Mouse (Mus musculus) CH12.LX (cell line): ENCODE measurements around the gene Sipa1. TPM values are rescaled to one million over a fixed set of nuclear protein-coding genes. Genes with fewer than 3 reads are reported as not detected.

ENCODE experiments used
- DNase-seq: peaks from one replicate; pipeline ENCODE4 v3.0.0-alpha.2; 2013; ENCODE audit errors: extremely low read depth
- H3K27ac ChIP-seq: 2 replicates; pipeline ENCODE4 v1.5.1; 2012; ENCODE audit warnings: low read depth, mild to moderate bottlenecking, control low read depth, moderate library complexity; ENCODE audit not compliant: insufficient read depth
- H3K27me3 ChIP-seq: replicated peaks from 2 replicates; pipeline ENCODE3; 2012; ENCODE audit warnings: inconsistent platforms
- H3K36me3 ChIP-seq, 2 experiments: replicated peaks in 1 of 2; 2 replicates each; pipeline versions ENCODE3 to v1.6.1; 2012; ENCODE audit warnings: inconsistent platforms in 1 of 2, low read length in 1 of 2, mild to moderate bottlenecking in 1 of 2, mixed read lengths in 1 of 2, moderate library complexity in 1 of 2; ENCODE audit not compliant: control insufficient read depth in 1 of 2, insufficient read depth in 1 of 2
- H3K4me1 ChIP-seq, 2 experiments: 2 replicates each; pipeline ENCODE4 v1.6.1; 2012; ENCODE audit warnings: inconsistent platforms in 1 of 2, moderate library complexity in 1 of 2; ENCODE audit not compliant: insufficient read depth in 2 of 2, control insufficient read depth in 1 of 2
- H3K4me2 ChIP-seq: 2 replicates; pipeline ENCODE4 v1.6.1; 2012; ENCODE audit warnings: low read depth, mild to moderate bottlenecking, control low read depth; ENCODE audit not compliant: poor library complexity, insufficient read depth, severe bottlenecking
- H3K4me3 ChIP-seq, 3 experiments: fragments of 150-350 bp in 1 of 3; sonication (generic) in 1 of 3; replicated peaks in 1 of 3; 2 replicates each; pipeline versions ENCODE3 to v1.5.1; 2011 to 2012; ENCODE audit warnings: low read depth in 2 of 3, low read length in 2 of 3, mild to moderate bottlenecking in 2 of 3, moderate library complexity in 2 of 3, control low read depth in 1 of 3, improper control_type of control experiment in 1 of 3, inconsistent platforms in 1 of 3, mixed read lengths in 1 of 3; ENCODE audit not compliant: poor library complexity in 1 of 3
- H3K79me2 ChIP-seq: replicated peaks from 2 replicates; pipeline ENCODE4 v1.6.1; 2012; ENCODE audit warnings: mild to moderate bottlenecking, moderate library complexity; ENCODE audit not compliant: control insufficient read depth, poor library complexity, insufficient read depth, severe bottlenecking; ENCODE audit errors: extremely low read depth
- H3K9ac ChIP-seq: 2 replicates; pipeline ENCODE4 v1.6.1; 2012; ENCODE audit warnings: low read depth, mild to moderate bottlenecking, control low read depth, moderate library complexity; ENCODE audit not compliant: insufficient read depth
- H3K9me3 ChIP-seq: replicated peaks from 2 replicates; pipeline ENCODE3; 2012; ENCODE audit warnings: low read length, inconsistent platforms, mixed read lengths
- BHLHE40 ChIP-seq: IDR thresholded peaks from 2 replicates; pipeline ENCODE4 v1.6.1; 2011; ENCODE audit warnings: mild to moderate bottlenecking, low read depth, low read length, improper control_type of control experiment
- CHD1 ChIP-seq: IDR thresholded peaks from 2 replicates; pipeline ENCODE4 v1.6.1; 2012; ENCODE audit warnings: low read depth, low read length, improper control_type of control experiment, inconsistent platforms
- CHD2 ChIP-seq: IDR thresholded peaks from 2 replicates; pipeline ENCODE4 v1.6.1; 2011; ENCODE audit warnings: low read length, improper control_type of control experiment
- CTCF ChIP-seq, 2 experiments: IDR thresholded peaks in 1 of 2; conservative IDR thresholded peaks in 1 of 2; 2 replicates each; pipeline ENCODE4 v1.5.1; 2011 to 2012; ENCODE audit warnings: low read depth in 2 of 2, low read length in 2 of 2, improper control_type of control experiment in 1 of 2, inconsistent platforms in 1 of 2, mild to moderate bottlenecking in 1 of 2, moderate library complexity in 1 of 2
- E2F4 ChIP-seq: IDR thresholded peaks from 2 replicates; pipeline ENCODE4 v1.6.1; 2011; ENCODE audit warnings: low read depth, low read length, improper control_type of control experiment; ENCODE audit not compliant: insufficient replicate concordance
- ELF1 ChIP-seq: IDR thresholded peaks from 2 replicates; pipeline ENCODE4 v1.6.1; 2014; ENCODE audit warnings: low read depth, mild to moderate bottlenecking, inconsistent platforms, low read length, improper control_type of control experiment
- EP300 ChIP-seq: IDR thresholded peaks from 2 replicates; pipeline ENCODE4 v1.6.1; 2011; ENCODE audit warnings: low read length, improper control_type of control experiment
- ETS1 ChIP-seq: conservative IDR thresholded peaks from 2 replicates; pipeline ENCODE4 v1.6.1; 2012; ENCODE audit warnings: low read depth, mild to moderate bottlenecking, inconsistent platforms, low read length, improper control_type of control experiment, moderate library complexity
- GABPA ChIP-seq: IDR thresholded peaks from 2 replicates; pipeline ENCODE4 v1.6.1; 2012; ENCODE audit warnings: low read depth, low read length, improper control_type of control experiment, inconsistent platforms; ENCODE audit not compliant: insufficient replicate concordance
- HCFC1 ChIP-seq: IDR thresholded peaks from 2 replicates; pipeline ENCODE4 v1.6.1; 2012; ENCODE audit warnings: low read depth, mild to moderate bottlenecking, inconsistent platforms, low read length, improper control_type of control experiment
- IRF4 ChIP-seq: IDR thresholded peaks from 2 replicates; pipeline ENCODE4 v1.6.1; 2014; ENCODE audit warnings: low read depth, mild to moderate bottlenecking, inconsistent platforms, low read length, improper control_type of control experiment
- JUN ChIP-seq: IDR thresholded peaks from 2 replicates; pipeline ENCODE4 v1.6.1; 2011; ENCODE audit warnings: low read depth, mild to moderate bottlenecking, low read length, improper control_type of control experiment, moderate library complexity; ENCODE audit not compliant: insufficient read depth
- JUND ChIP-seq: conservative IDR thresholded peaks from 2 replicates; pipeline ENCODE4 v1.6.1; 2011; ENCODE audit warnings: low read depth, low read length, improper control_type of control experiment
- KAT2A ChIP-seq: IDR thresholded peaks from 2 replicates; pipeline ENCODE4 v1.6.1; 2012; ENCODE audit warnings: low read length, improper control_type of control experiment, inconsistent platforms; ENCODE audit not compliant: insufficient replicate concordance
- MAFK ChIP-seq: IDR thresholded peaks from 2 replicates; pipeline ENCODE4 v1.6.1; 2011; ENCODE audit warnings: low read length, improper control_type of control experiment; ENCODE audit not compliant: insufficient replicate concordance
- MAX ChIP-seq: IDR thresholded peaks from 2 replicates; pipeline ENCODE4 v1.6.1; 2011; ENCODE audit warnings: low read length, improper control_type of control experiment
- MAZ ChIP-seq: IDR thresholded peaks from 2 replicates; pipeline ENCODE4 v1.6.1; 2012; ENCODE audit warnings: low read depth, mild to moderate bottlenecking, inconsistent platforms, low read length, improper control_type of control experiment, moderate library complexity
- MEF2A ChIP-seq: IDR thresholded peaks from 2 replicates; pipeline ENCODE4 v1.6.1; 2014; ENCODE audit warnings: low read depth, mild to moderate bottlenecking, inconsistent platforms, low read length, improper control_type of control experiment, borderline replicate concordance
- MYC ChIP-seq: IDR thresholded peaks from 2 replicates; pipeline ENCODE4 v1.6.1; 2011; ENCODE audit warnings: low read depth, mild to moderate bottlenecking, improper control_type of control experiment, low read length
- NELFE ChIP-seq: IDR thresholded peaks from 2 replicates; pipeline ENCODE4 v1.6.1; 2011; ENCODE audit warnings: low read depth, low read length, improper control_type of control experiment
- NRF1 ChIP-seq: IDR thresholded peaks from 2 replicates; pipeline ENCODE4 v1.6.1; 2014; ENCODE audit warnings: low read depth, mild to moderate bottlenecking, inconsistent platforms, low read length, improper control_type of control experiment, moderate library complexity
- PAX5 ChIP-seq: IDR thresholded peaks from 2 replicates; pipeline ENCODE4 v1.6.1; 2012; ENCODE audit warnings: low read length, inconsistent platforms, mixed read lengths
- POLR2A ChIP-seq: IDR thresholded peaks from 2 replicates; pipeline ENCODE4 v1.6.1; 2011; ENCODE audit warnings: low read depth, mild to moderate bottlenecking, improper control_type of control experiment, low read length
- POLR2AphosphoS2 ChIP-seq: IDR thresholded peaks from 2 replicates; pipeline ENCODE4 v1.6.1; 2011; ENCODE audit warnings: low read depth, low read length, improper control_type of control experiment
- RAD21 ChIP-seq: IDR thresholded peaks from 2 replicates; pipeline ENCODE4 v1.6.1; 2011; ENCODE audit warnings: low read depth, mild to moderate bottlenecking, low read length, improper control_type of control experiment, moderate library complexity
- RCOR1 ChIP-seq: conservative IDR thresholded peaks from 2 replicates; pipeline ENCODE4 v1.6.1; 2012; ENCODE audit warnings: low read depth, mild to moderate bottlenecking, inconsistent platforms, low read length, improper control_type of control experiment
- SIN3A ChIP-seq: IDR thresholded peaks from 2 replicates; pipeline ENCODE4 v1.6.1; 2012; ENCODE audit warnings: low read length, improper control_type of control experiment, inconsistent platforms
- SMC3 ChIP-seq: IDR thresholded peaks from 2 replicates; pipeline ENCODE4 v1.6.1; 2011; ENCODE audit warnings: low read depth, low read length, improper control_type of control experiment
- TBP ChIP-seq: conservative IDR thresholded peaks from 2 replicates; pipeline ENCODE4 v1.6.1; 2011; ENCODE audit warnings: low read depth, low read length, improper control_type of control experiment
- TCF12 ChIP-seq: IDR thresholded peaks from 2 replicates; pipeline ENCODE4 v1.6.1; 2014; ENCODE audit warnings: low read depth, mild to moderate bottlenecking, inconsistent platforms, low read length, improper control_type of control experiment
- UBTF ChIP-seq: IDR thresholded peaks from 2 replicates; pipeline ENCODE4 v1.6.1; 2012; ENCODE audit warnings: low read depth, mild to moderate bottlenecking, inconsistent platforms, low read length, improper control_type of control experiment, moderate library complexity
- USF1 ChIP-seq: IDR thresholded peaks from 2 replicates; pipeline ENCODE4 v1.6.1; 2014; ENCODE audit warnings: low read depth, mild to moderate bottlenecking, inconsistent platforms, low read length, improper control_type of control experiment
- USF2 ChIP-seq: conservative IDR thresholded peaks from 2 replicates; pipeline ENCODE4 v1.6.1; 2011; ENCODE audit warnings: low read depth, low read length, improper control_type of control experiment
- ZC3H11A ChIP-seq: IDR thresholded peaks from 2 replicates; pipeline ENCODE4 v1.6.1; 2012; ENCODE audit warnings: low read depth, mild to moderate bottlenecking, inconsistent platforms, low read length, improper control_type of control experiment
- ZKSCAN1 ChIP-seq: IDR thresholded peaks from 2 replicates; pipeline ENCODE4 v1.6.1; 2012; ENCODE audit warnings: low read depth, inconsistent platforms, low read length, improper control_type of control experiment, borderline replicate concordance
- ZMIZ1 ChIP-seq: IDR thresholded peaks from 2 replicates; pipeline ENCODE4 v1.6.1; 2012; ENCODE audit warnings: low read depth, mild to moderate bottlenecking, inconsistent platforms, low read length, improper control_type of control experiment
- ZNF384 ChIP-seq: IDR thresholded peaks from 2 replicates; pipeline ENCODE4 v1.6.1; 2012; ENCODE audit warnings: low read depth, low read length, improper control_type of control experiment, inconsistent platforms
- dilution Hi-C: fragments of 300-500 bp; cut with MboI; formaldehyde crosslinking; loops from 2 replicates; pipeline ENCODE4 v1.14.3; 2020; ENCODE audit warnings: low sequenced_read_pairs; ENCODE audit not compliant: extremely low pct_unique_long_range_greater_than_20kb, extremely low pct_ligation_motif_present
- in situ Hi-C: fragments of 300-500 bp; cut with MboI; formaldehyde crosslinking; loops from 3 replicates; pipeline ENCODE4 v1.14.3; 2019; ENCODE audit warnings: low sequenced_read_pairs, low pct_ligation_motif_present, low pct_unique_long_range_greater_than_20kb, mixed read lengths
- polyA plus RNA-seq: library from polyadenylated mRNA; unstranded; fragments of >175 nt; gene quantifications from 2 replicates; pipeline ENCODE4 v1.2.1, GENCODE M21; 2012; ENCODE audit warnings: low read depth; ENCODE audit not compliant: insufficient read length
- total RNA-seq, 2 experiments: library from RNA; depleted of rRNA; stranded (reverse); fragments of 300-350 nt in 1 of 2; fragments of >200 nt in 1 of 2; gene quantifications; 2 replicates each; pipeline ENCODE4 v1.2.3; 2012 to 2014

Sipa1 gene
- total and polyA plus RNA-seq, 3 experiments, result 17.6 to 54.6 (median 51.1) TPM

DNA sequence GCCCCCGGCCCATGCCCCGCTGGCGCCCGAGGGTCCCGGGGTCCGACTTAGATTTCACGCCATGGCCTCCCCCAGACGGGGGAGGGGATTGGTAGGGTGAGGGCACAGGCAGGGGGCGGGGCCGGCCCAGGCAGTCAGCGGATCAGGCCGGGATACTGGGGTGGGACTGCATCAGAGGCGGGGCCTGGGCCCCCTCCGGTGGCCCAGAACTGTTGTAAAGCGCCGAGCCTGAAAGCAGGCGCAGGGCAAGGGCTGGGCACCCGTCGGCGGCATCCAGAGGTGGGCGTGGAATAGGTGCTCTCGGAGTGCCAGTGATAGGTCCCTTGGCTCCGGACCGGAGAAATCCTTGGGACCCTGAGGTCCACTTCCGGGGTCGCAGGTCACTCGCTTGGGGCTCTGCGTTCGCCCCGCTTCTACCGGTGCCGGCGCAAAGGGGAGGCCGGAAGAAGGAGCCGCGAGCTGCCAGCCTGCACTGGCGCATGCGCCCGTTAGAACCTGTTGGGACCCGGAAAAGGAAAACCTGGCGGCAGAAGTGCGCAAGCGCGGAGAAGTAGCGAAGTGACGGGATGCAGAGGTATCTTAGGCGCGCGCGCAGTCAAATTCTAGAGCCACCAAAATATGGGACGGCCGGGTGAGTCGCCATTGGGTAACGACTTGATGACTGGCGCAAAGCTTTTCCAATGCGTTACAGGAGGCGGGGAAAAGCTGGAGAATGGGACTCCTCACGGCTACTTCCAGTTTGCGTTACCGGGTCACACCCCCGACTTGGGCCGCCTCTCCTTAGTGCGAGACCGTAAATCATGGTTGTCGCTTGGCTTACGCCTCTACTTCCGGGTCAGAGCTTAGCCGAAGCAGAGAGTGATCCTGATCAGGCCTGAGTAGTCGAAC is 24.9 kb upstream of the Sipa1 start, which contains the start of the genes Map3k11 and Pcnx3:
Gene Map3k11 (plus strand): TSS at position 543 of the 888 bp plus-strand sequence.
Gene Pcnx3 (minus strand): TSS at position 709 of the 888 bp plus-strand sequence.
- in situ Hi-C loops (no loop called here), dilution Hi-C loops (no loop called here)
- no peaks in the 10 kb centered on the region for H3K9me3 ChIP-seq
- peak within 1 kb of the TSS; percentile 81 to 95 (median 83) for H3K4me3 ChIP-seq
- peak; percentile 99 for DNase-seq
- peaks cover 35% of the 10 kb centered on the region for H3K79me2 ChIP-seq
- H3K27ac ChIP-seq, result peak within 1 kb of the TSS; percentile 79
- H3K4me2 ChIP-seq, result peak within 1 kb of the TSS; percentile 92
- H3K4me1 ChIP-seq, result peaks cover 23 to 37% of the 10 kb centered on the region in 2 experiments
- H3K9ac ChIP-seq, result peak within 1 kb of the TSS; percentile 98
- peaks cover 47 to 67% of the 10 kb centered on the region in 2 experiments for H3K36me3 ChIP-seq
- H3K27me3 ChIP-seq, result no peaks in the 10 kb centered on the region
- TF ChIP-seq MAFK, result no peak
- TF ChIP-seq BHLHE40, result peak; percentile 54
- TF ChIP-seq MEF2A, result no peak
- TF ChIP-seq ZC3H11A, result no peak
- no peak for TF ChIP-seq ZKSCAN1
- peak; percentile 94 for TF ChIP-seq KAT2A
- peak; percentile 95 for TF ChIP-seq NRF1
- TF ChIP-seq NELFE, result peak; percentile 37; the same call in 1 of the 2 replicates
- TF ChIP-seq HCFC1, result peak; percentile 91
- no peak for TF ChIP-seq JUND
- TF ChIP-seq TBP, result no peak; the same call in 1 of the 2 replicates
- peak; percentile 49; the same call in 1 of the 2 replicates for TF ChIP-seq TCF12
- TF ChIP-seq USF2, result no peak
- TF ChIP-seq CHD1, result no peak; the same call in 1 of the 2 replicates
- TF ChIP-seq ZNF384, result no peak
- peak; percentile 34; the same call in 1 of the 2 replicates for TF ChIP-seq IRF4
- peak; percentile 99 for TF ChIP-seq SIN3A
- TF ChIP-seq JUN, result peak; percentile 55; the same call in 1 of the 2 replicates
- TF ChIP-seq USF1, result no peak
- no peak for TF ChIP-seq RAD21
- TF ChIP-seq MYC, result 0 out of 2 replicates have a peak, but pooled peaks have one; percentile 52
- TF ChIP-seq MAX, result peak; percentile 65; the same call in 1 of the 2 replicates
- no peak for TF ChIP-seq POLR2AphosphoS2
- no peak for TF ChIP-seq CTCF (conservative IDR thresholded peaks at IDR 0.05 in 1 of 2, IDR thresholded peaks at IDR 0.05 in 1 of 2; ENCODE audit: low read depth in 2 of 2, low read length in 2 of 2)
- TF ChIP-seq ETS1, result peak; percentile 49; the same call in 1 of the 2 replicates
- peak; percentile 95 for TF ChIP-seq ELF1
- 0 out of 2 replicates have a peak, but pooled peaks have one; percentile 7 for TF ChIP-seq MAZ
- no peak for TF ChIP-seq RCOR1
- TF ChIP-seq UBTF, result no peak
- TF ChIP-seq CHD2, result peak; percentile 94
- 0 out of 2 replicates have a peak, but pooled peaks have one; percentile 68 for TF ChIP-seq E2F4
- TF ChIP-seq PAX5, result no peak
- TF ChIP-seq SMC3, result no peak
- TF ChIP-seq POLR2A, result peak; percentile 76
- peak; percentile 52; the same call in 1 of the 2 replicates for TF ChIP-seq ZMIZ1
- TF ChIP-seq EP300, result no peak
- peak; percentile 50; the same call in 1 of the 2 replicates for TF ChIP-seq GABPA
